Mouse (Mus musculus) heart, embryonic 12.5 days (tissue): ENCODE measurements at regions not wholly inside any gene's neighbourhood (a gene's known extent, or its start where the extent isn't known, plus 50 kb on each side); places are given as distances from the start of the nearest gene placed in this dataset.
A peak's percentile ranks its signal among the peaks of the same experiment; 100 is the strongest.
"Not testable (repeated sequence)": the region's sequence is repeated elsewhere in the genome, so short reads cannot be mapped to it uniquely, and the experiment has no call there.

Experiments used
- ATAC-seq: fragments of 200-750 bp; cut with Nextera tagmentation; 2 replicates; pipeline ENCODE4 v1.8.0; 2017; ENCODE audit warnings: moderate TSS enrichment, moderate library complexity; ENCODE audit not compliant: insufficient number of reproducible peaks, low FRiP score
- H3K27ac ChIP-seq: fragments of 300-500 bp; sonication (generic); 2 replicates; pipeline ENCODE4 v1.5.1; 2016; ENCODE audit warnings: mild to moderate bottlenecking, moderate library complexity; ENCODE audit not compliant: poor library complexity, severe bottlenecking
- H3K27me3 ChIP-seq: fragments of 300-500 bp; sonication (generic); replicated peaks from 2 replicates; pipeline ENCODE4 v1.6.1; 2016; ENCODE audit warnings: mild to moderate bottlenecking, moderate library complexity
- H3K36me3 ChIP-seq: fragments of 300-500 bp; sonication (generic); 2 replicates; pipeline ENCODE4 v1.6.1; 2016; ENCODE audit warnings: mild to moderate bottlenecking, moderate library complexity
- H3K4me1 ChIP-seq: fragments of 300-500 bp; sonication (generic); replicated peaks from 2 replicates; pipeline ENCODE4 v1.6.1; 2016; ENCODE audit warnings: mild to moderate bottlenecking
- H3K4me2 ChIP-seq: fragments of 300-500 bp; sonication (generic); 2 replicates; pipeline ENCODE4 v1.6.1; 2016; ENCODE audit warnings: mild to moderate bottlenecking, moderate library complexity
- H3K4me3 ChIP-seq: fragments of 300-500 bp; sonication (generic); 2 replicates; pipeline ENCODE4 v1.5.1; 2016; ENCODE audit warnings: mild to moderate bottlenecking
- H3K9ac ChIP-seq: fragments of 300-500 bp; sonication (generic); 2 replicates; pipeline ENCODE4 v1.6.1; 2016; ENCODE audit warnings: mild to moderate bottlenecking, moderate library complexity
- H3K9me3 ChIP-seq: fragments of 300-500 bp; sonication (generic); replicated peaks from 2 replicates; pipeline ENCODE4 v1.6.1; 2016; ENCODE audit warnings: mild to moderate bottlenecking, moderate library complexity
- WGBS: fragments of 180-500 bp; shearing (Covaris S2); methylation state at CpG from one replicate; pipeline ENCODE4 v1.1.7; 2016; 5-methylcytosine and 5-hydroxymethylcytosine counted together

- H3K27ac ChIP-seq, H3K4me2 ChIP-seq, H3K36me3 ChIP-seq, H3K4me1 ChIP-seq, ATAC-seq, H3K27me3 ChIP-seq, H3K9ac ChIP-seq, H3K4me3 ChIP-seq: not testable (repeated sequence)
- WGBS: 76% methylated on average over 3 of the region's 3 CpGs
- H3K9me3 ChIP-seq: peaks cover 13% of the 10 kb centered on the region
These were observed 77.9 kb downstream of the Tcp10c start for GRCm38 (mm10) chr17:13432256-13432655.

DNA sequence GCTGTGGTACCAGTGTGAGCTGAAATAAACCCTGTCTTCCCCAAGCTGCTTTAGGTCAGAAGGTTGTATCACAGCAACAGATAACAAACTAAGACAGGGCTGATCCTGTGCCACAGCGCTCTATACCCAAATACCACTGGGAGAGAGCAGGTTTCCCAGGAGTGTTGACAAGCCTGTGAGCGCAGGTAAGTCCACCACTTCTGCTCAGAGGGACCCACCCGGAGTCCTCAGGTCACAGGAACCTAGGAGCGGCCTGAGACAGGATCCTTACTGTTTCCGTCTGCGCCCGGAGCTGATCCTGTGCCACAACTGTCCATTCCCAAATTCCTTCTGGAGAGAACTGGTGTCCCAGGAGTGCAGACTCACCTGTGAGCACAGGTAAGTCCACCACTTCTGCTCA, 79.8 kb downstream of the Tcp10c start:
- not testable (repeated sequence) for H3K27me3 ChIP-seq, H3K36me3 ChIP-seq, H3K27ac ChIP-seq, H3K4me3 ChIP-seq, H3K9ac ChIP-seq, H3K4me2 ChIP-seq, H3K4me1 ChIP-seq
- ATAC-seq: peak; percentile 59
- WGBS: 85% methylated on average over 7 of the region's 7 CpGs
- H3K9me3 ChIP-seq: peaks cover 13% of the 10 kb centered on the region

GRCm38 (mm10) chr17:13438790-13439189, 84.4 kb downstream of the Tcp10c start:
- H3K36me3 ChIP-seq, H3K27ac ChIP-seq, ATAC-seq, H3K4me3 ChIP-seq, H3K9ac ChIP-seq, H3K27me3 ChIP-seq, H3K4me2 ChIP-seq, H3K4me1 ChIP-seq: not testable (repeated sequence)
- H3K9me3 ChIP-seq: peaks cover 26% of the 10 kb centered on the region
- 61% methylated on average over 3 of the region's 3 CpGs for WGBS

- not testable (repeated sequence) for H3K27ac ChIP-seq, ATAC-seq
- 73% methylated on average over 9 of the region's 9 CpGs for WGBS
These were observed 86.5 kb downstream of the Tcp10c start for GRCm38 (mm10) chr17:13440708-13441530.

GRCm38 (mm10) chr17:13442229-13442628, 87.9 kb downstream of the Tcp10c start:
- not testable (repeated sequence) for H3K27me3 ChIP-seq, H3K4me2 ChIP-seq, H3K4me1 ChIP-seq, ATAC-seq, H3K4me3 ChIP-seq, H3K27ac ChIP-seq, H3K36me3 ChIP-seq, H3K9ac ChIP-seq
- WGBS: 81% methylated on average over 5 of the region's 6 CpGs
- peaks cover 31% of the 10 kb centered on the region for H3K9me3 ChIP-seq

More at GRCm38 (mm10) chr17:13440708-13441530, 86.5 kb downstream of the Tcp10c start:
- peaks cover 30% of the 10 kb centered on the region for H3K9me3 ChIP-seq
- not testable (repeated sequence) for H3K4me2 ChIP-seq, H3K9ac ChIP-seq, H3K27me3 ChIP-seq, H3K4me1 ChIP-seq, H3K4me3 ChIP-seq, H3K36me3 ChIP-seq

- H3K9ac ChIP-seq, ATAC-seq, H3K27me3 ChIP-seq, H3K4me1 ChIP-seq, H3K36me3 ChIP-seq, H3K27ac ChIP-seq, H3K4me2 ChIP-seq, H3K4me3 ChIP-seq: not testable (repeated sequence)
- H3K9me3 ChIP-seq: peaks cover 25% of the 10 kb centered on the region
- 66% methylated on average over 7 of the region's 7 CpGs for WGBS
These were observed 102.7 kb downstream of the Tcp10c start for GRCm38 (mm10) chr17:13456869-13457600.

GRCm38 (mm10) chr17:13457942-13458341, 103.6 kb downstream of the Tcp10c start:
- 75% methylated on average over 2 of the region's 2 CpGs for WGBS
- not testable (repeated sequence) for H3K27ac ChIP-seq, H3K27me3 ChIP-seq, ATAC-seq, H3K4me1 ChIP-seq, H3K4me3 ChIP-seq, H3K4me2 ChIP-seq, H3K36me3 ChIP-seq, H3K9ac ChIP-seq
- peaks cover 17% of the 10 kb centered on the region for H3K9me3 ChIP-seq

- H3K9ac ChIP-seq, H3K27ac ChIP-seq, H3K4me1 ChIP-seq, H3K27me3 ChIP-seq, H3K4me2 ChIP-seq, H3K4me3 ChIP-seq, H3K36me3 ChIP-seq, ATAC-seq: not testable (repeated sequence)
- WGBS: 80% methylated on average over 1 of the region's 2 CpGs
- peaks cover 17% of the 10 kb centered on the region for H3K9me3 ChIP-seq
These were observed 104.4 kb downstream of the Tcp10c start for GRCm38 (mm10) chr17:13458814-13459213.

DNA sequence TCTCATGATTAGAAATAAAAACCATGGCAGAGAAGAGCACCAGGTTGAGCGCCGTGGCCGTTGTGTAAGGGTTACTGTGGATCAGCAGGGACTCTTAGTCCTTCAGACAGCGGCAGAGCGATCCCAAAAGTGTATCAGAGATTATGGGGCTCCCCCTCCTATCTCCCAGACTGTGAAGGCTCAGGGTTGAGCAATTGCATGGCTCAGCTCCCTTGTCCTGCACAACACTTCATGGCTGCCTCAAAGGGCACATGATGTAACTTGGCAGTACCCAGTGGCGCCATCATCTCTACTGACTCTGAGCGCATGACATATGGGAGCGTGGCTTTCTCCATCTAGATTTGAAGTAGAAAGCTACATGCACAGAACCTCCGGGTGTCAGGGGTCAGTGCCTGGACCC, 108.3 kb downstream of the Tcp10c start:
- H3K4me1 ChIP-seq, H3K27me3 ChIP-seq, H3K4me3 ChIP-seq, H3K9me3 ChIP-seq, H3K9ac ChIP-seq, H3K36me3 ChIP-seq, H3K27ac ChIP-seq, H3K4me2 ChIP-seq, ATAC-seq: not testable (repeated sequence)
- WGBS: 92% methylated on average over 5 of the region's 9 CpGs

DNA sequence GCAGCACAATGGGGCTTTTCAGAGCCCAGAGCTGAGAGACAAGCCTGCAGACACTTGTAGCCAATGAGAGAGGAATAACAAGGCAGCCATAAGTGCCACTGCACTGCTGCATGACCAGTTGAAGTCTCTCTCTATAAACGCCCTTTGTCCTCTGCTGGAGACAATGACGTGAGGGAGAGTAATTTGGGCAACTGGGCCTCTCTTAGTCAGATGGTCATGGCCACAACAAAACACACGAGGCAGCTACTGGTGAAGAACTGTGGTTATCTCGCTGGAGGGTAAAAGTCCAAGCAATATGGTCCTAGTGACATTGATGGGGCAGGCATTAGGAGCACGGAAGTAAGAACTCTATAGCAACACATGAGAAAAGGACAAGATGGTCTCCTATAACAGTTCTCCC, 111.5 kb downstream of the Tcp10c start:
- H3K27me3 ChIP-seq, ATAC-seq: not testable (repeated sequence)
- WGBS: 31% methylated on average over 5 of the region's 5 CpGs

DNA sequence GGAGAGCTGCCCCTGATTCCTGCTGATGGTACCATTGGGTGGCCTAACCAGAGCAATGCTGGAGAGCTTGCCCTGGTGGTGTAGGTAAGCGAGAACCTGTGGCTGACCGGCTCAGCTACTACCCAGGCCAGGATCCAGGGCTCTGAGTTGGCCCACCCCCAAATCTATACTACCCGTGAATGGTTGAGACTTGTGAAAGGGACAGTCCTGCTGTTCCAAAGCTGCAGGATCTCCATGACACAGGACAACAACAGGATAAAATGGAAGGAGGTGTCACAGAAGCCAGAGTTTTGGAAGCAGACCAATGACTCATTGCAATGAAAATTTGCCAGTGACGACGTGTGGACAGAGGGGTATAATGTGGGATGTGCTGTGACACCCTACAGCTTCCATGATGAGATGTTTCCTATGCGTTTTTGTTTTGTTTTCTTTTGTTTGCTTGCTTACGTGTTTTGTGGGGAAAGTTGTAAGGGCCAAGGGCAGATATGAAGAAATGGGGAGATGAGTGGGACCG, 115.6 kb downstream of the Tcp10c start:
- not testable (repeated sequence) for H3K9ac ChIP-seq, ATAC-seq, H3K4me3 ChIP-seq, H3K27me3 ChIP-seq, H3K9me3 ChIP-seq, H3K36me3 ChIP-seq, H3K27ac ChIP-seq, H3K4me2 ChIP-seq
- WGBS: 73% methylated on average over 8 of the region's 8 CpGs
- H3K4me1 ChIP-seq: peaks cover 19% of the 10 kb centered on the region

More for the DNA sequence above, 111.5 kb downstream of the Tcp10c start:
- H3K27ac ChIP-seq, H3K9ac ChIP-seq, H3K9me3 ChIP-seq, H3K36me3 ChIP-seq, H3K4me1 ChIP-seq, H3K4me3 ChIP-seq, H3K4me2 ChIP-seq: not testable (repeated sequence)
